Mouse (Mus musculus) heart, adult 8-10 months (tissue): ENCODE measurements at regions not wholly inside any gene's neighbourhood (a gene's known extent, or its start where the extent isn't known, plus 50 kb on each side); places are given as distances from the start of the nearest gene placed in this dataset.

Experiments
- DNase-seq: peaks from one replicate; pipeline ENCODE4 v3.0.0; 2022; ENCODE audit warnings: low spot score

DNA sequence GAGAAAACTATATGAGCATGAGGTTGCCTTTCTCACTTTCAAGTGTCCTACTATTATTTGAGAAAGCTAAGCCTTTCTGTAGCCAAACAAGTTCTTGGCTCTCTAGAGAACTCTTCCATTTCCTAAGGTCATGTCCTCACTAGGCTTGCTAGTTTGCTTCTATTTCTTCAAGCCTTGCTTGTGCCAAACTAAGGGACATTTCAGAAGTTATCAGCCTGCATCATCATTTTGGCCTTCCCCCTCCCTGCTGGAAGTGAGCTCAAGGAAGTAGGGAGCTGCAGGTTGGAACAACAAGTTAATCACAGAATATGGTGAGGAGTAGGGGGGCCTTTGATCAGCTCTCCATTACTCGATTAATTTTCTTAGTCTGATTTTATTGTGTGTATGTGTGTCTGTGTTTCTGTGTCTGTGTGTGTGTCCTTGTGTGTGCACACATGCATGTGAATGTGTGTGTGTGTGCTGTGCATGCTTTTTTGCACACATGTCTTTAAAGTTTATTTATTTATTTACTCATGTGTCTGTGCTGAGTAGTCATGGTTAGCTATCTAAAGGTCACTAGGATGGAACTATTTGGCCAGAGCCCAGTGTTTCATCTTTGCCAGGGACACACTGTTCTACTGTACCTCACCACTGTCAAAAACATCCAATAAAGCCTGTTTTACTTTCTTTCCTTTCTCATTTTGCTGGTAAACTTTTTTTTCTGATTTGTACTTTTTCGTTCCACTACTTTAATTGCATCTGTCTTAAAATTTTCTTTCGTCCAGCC, 371.4 kb upstream of the Eda2r start:
- peak; percentile 26 for DNase-seq

- DNase-seq: no peak
Measured at GRCm38 (mm10) chrX:97744356-97744755, 367.3 kb upstream of the Eda2r start.

DNA sequence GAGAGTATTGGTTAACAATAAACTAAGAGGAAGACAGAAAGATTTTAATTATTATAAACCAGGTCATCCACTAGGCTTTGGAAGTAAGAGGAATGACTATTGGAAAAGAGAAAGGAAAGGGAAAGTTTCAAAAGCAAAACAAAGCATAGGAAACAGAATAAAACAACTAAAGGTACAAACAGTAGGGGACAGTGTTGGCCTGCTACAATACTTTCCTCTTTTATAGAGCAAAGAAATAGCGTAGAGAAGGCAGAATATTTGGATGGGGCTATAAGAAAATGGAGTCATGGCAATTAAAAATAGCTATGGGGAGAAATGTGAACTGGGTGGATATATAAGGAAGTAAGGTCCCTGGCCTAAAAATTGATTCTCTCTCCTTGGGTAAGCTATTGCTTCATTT, 347.5 kb upstream of the Eda2r start:
- peak; percentile 0 for DNase-seq

DNA sequence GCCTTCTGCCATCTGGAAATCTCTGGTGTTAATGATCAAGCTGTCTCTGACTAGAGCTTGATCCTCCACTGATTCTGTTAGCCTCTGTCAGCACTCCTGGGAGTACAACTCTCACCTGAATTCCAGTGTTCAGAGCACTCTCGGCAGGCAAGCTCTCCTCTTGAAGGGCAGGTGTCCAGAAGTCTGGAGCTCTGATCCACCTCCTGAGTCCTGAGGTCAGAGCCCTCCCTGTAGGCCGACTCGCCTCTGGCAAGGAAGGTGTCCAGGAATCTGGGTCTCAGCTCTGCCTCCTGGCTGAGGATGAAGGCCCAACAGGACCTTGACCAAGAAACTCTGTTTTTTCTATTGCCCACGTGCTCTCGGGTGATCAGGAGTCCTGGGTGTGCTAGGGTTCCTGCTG, 330.8 kb upstream of the Eda2r start:
- no peak for DNase-seq

DNA sequence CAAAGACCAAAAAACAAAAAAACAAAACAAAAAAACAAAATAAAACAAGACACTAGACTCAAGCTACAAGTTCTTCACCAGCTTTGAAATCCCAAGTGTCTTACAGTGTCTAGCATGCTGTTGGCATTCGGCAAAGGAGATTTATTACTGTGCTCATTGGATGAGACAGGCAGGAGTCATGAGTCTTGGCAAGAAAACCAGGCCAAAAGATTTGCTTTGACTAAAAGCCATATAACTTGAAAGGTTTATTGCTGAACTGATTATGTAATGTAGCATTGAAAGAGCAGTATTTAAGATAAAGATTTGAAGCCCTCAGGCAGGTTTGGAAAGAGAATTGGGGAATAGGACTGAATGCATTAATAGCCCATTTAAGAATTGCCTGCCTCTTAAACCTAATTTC, 281.7 kb upstream of the Eda2r start:
- no peak for DNase-seq

- no peak for DNase-seq
Measured at GRCm38 (mm10) chrX:97651601-97652290, 274.7 kb upstream of the Eda2r start.
